Mouse (Mus musculus): ENCODE measurements at regions not wholly inside any gene's neighbourhood (a gene's known extent, or its start where the extent isn't known, plus 50 kb on each side); places are given as distances from the start of the nearest gene placed in this dataset.

- no peak for TF ChIP-seq TAL1 (IDR thresholded peaks at IDR 0.05; ENCODE audit: low read length)
- TF ChIP-seq GATA1 (IDR thresholded peaks at IDR 0.05; ENCODE audit: low read length): no peak
Observed at GRCm38 (mm10) chr2:169060495-169060894, 105.1 kb upstream of the Zfp64 start.

All from erythroblast, embryonic 14.5 days (primary cell).